Mouse (Mus musculus): Measurements from ENCODE around the gene Slc29a2.
A peak's percentile ranks its signal among the peaks of the same experiment; 100 is the strongest.

The Slc29a2 gene

DNA sequence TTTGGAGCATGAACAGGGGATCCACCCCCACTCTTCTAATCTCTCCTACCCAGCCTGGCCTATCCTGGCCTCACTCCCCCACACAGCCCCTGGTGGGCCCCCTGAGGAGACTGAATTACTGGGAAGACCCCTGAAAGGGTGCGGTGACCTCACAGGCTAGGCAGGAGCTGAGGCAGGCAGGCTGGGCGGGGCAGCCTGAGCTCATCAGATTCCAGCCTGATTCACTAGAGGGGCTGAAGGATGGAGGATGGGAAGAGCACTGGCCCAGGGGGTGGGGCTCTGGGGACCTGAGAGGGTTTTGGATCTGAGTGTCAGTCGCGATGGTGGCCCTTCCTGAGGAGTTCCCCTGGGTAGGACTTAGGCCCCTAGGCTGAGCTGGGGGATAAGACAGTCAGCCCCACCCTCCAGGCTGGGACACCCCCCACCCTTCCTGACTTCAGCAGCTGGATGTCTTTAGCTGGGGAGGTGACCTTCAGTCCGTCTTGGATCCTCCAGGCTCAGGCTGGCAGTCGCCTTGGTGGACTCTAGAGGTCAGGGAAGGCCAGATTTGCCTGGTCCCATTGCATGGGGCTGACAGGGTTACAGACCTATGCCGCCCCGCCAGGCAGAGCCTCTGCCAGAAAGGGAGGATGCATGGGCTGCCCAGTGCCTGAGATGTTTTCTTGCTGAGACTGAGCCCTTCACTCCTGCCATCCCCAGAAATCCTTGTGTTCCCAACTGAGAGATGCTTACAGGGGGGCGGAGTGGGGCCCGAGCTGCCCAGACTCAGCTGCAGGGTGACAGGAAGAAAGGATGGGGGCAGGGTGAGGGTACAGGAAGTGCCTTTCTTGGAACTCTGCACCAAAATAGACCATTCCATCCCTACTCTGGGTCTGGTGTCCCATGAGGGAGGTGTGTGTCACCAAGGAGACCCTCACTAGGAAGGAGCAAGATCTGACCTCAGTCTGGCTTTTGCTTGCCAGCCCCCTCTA is 35.4 kb downstream of the Slc29a2 start:
- DNase-seq (ENCODE audit: extremely low read depth, low read depth): no peak

DNA sequence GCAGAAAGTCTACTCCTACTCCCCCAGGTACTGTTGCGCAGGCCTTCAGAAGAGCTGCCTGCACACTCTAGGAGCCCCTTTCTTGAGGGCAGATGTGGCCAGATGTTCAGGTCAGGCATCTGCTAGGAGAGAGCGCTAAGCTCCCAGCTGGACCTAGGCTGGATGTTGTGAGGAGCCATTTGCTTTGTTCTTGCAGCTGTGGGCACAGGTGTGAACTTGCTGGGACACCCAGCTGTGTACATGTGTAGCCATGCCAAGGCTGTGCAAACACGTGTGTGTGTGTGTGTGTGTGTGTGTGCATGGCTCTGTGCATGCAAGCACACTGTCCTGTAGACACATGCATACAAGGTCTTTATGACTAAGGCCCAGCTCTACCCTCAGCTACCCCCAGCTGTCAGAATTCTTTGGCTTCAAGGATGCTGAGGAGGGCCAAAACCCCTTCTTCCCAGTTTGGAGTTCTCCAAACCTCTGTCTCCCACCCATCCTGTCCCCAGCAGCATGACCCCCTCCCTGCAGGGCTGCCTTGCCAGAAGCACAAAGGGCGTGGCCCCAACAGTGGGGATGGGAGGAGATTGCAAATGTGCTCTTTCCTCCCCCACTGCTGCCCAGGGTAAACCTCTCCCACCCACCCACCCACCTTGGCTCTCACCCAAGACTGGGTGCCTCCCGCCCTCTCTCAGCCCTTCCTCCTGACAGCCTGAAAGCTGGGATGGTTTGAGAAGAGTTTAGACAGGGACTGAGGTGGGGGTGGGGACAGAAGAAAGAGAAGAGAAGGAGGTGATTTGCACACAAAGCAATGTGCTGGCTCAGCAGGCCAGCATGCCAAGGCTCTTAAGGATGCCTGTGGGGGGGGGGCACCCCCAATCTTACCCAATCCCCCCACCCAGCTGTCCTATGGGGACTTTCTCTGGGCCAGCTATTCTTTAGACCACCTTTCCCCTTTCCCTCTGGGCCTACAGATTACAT is 37.0 kb downstream of the Slc29a2 start:
- DNase-seq (ENCODE audit: extremely low read depth, low read depth): no peak

DNA sequence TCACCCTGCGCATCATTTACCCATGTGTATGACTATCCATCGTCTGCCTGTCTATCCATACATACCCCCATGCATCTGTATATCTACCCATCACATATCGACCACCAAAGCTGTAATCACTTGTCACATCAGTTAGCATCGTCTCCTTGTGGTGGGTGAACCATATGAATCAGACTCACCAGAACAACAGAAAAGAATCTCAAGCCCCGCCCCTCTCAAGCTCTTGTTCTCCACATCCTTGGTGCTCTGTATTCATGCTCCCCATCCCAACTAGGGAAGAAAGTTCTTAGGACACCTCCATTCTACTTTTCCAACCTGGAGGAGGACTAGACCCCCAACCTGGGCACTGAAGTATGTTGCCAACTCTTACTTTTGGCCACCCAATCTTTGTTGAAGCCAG is 38.4 kb downstream of the Slc29a2 start:
- DNase-seq (ENCODE audit: extremely low read depth, low read depth): no peak

DNA sequence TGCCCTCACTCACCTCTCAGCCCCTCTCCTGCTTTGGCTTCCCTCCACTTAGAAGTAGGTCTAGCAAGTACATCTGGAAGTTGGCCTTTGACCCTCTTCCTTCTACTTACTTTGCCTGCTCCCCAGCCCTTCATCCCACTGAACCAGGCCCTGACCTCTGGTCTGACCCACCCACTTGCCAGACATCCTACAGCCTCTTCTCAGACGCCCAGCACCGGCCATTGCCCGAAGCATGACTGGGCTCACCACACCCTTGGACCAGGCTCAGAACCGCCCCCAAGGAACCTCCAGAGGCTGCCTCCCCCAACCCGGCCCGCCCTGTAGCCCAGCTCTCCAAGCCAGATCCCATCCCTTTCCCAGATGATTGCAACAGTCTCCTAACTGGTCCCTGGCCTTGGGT is 38.8 kb downstream of the Slc29a2 start:
- no peak for DNase-seq (ENCODE audit: extremely low read depth, low read depth)

DNA sequence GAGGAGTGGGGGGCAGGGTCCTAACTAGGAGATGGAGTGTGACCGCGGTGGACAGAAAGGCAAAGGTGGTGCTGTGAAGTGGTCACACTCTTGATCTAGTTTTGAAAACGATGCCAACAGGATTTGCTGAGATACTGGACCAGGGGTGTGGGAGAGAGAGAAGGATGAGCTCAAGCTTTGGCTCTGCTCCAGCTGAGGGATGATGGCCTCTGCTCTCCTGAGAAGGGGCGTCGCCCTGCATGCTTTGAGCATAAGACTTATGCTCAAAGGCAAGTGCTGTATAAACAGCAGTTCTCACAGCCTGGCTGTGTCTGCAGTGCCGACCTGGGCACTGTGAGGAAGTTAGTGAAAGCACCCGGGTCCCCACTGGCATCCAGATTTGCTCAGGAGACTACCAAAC is 41.4 kb downstream of the Slc29a2 start:
- DNase-seq (ENCODE audit: extremely low read depth, low read depth): no peak

DNA sequence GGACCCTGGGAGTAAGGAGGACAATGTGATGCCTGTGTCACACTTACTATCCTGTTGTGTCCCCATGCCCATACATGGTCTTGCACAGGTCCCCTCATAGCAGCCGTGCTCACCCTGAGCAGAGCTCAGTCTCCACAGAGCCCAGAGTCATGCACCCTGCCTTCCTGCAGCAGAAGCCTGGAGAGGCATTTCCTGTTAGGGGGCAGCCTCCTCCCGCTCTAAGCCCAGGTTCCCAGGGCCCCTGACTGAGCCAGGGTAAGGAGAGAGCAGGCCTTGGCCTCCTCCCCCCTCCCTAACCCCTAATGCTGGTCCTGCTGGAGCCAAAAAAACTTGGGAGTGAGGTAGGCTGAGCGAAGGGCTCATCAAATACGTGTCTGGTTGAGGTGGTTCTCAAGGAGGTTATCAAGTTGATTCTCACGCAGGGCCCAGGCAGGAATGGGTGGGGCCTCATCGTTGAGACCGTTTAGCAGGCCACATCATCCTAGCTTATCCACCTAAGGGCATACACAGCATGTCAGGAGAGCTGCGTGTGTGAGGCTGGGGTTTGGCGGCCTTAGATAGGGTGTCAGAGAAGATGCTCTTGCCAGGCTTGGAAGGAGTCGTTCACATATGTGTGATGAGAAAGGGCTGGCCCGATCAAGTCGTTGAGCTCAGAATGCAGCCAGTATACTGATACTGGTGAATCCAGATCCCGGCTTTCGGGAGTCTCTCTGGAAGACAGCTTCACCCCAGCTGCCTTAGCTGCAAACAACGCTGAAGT is 43.6 kb downstream of the Slc29a2 start:
- DNase-seq (ENCODE audit: extremely low read depth, low read depth): peak; percentile 66

DNA sequence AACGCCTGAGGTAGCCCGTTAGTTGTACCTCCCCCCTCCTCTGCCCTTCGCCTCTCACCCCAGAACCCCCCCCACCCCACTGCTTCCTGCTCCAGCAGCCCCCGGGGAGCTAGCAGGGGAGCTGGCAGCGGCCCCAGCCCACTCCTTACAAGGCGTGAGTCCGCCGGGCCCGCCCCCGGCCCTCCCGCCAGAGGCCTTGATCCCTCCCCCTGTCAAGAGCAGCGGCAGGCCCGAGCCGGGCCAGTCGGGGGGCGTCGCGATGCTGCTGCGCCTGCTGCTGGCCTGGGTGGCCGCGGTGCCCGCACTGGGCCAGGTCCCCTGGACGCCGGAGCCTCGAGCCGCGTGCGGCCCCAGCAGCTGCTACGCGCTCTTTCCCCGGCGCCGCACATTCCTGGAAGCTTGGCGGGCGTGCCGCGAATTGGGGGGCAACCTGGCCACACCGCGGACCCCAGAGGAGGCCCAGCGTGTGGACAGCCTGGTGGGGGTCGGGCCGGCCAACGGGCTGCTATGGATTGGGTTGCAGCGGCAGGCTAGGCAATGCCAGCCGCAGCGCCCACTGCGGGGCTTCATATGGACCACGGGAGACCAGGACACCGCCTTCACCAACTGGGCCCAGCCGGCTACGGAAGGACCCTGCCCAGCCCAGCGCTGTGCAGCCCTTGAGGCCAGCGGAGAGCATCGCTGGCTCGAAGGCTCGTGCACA is 44.4 kb downstream of the Slc29a2 start, which contains the start of gene Cd248:
Cd248 (plus strand) TSS at position 212 of the 703 bp plus-strand sequence.
- no peak for DNase-seq (ENCODE audit: extremely low read depth, low read depth)

DNA sequence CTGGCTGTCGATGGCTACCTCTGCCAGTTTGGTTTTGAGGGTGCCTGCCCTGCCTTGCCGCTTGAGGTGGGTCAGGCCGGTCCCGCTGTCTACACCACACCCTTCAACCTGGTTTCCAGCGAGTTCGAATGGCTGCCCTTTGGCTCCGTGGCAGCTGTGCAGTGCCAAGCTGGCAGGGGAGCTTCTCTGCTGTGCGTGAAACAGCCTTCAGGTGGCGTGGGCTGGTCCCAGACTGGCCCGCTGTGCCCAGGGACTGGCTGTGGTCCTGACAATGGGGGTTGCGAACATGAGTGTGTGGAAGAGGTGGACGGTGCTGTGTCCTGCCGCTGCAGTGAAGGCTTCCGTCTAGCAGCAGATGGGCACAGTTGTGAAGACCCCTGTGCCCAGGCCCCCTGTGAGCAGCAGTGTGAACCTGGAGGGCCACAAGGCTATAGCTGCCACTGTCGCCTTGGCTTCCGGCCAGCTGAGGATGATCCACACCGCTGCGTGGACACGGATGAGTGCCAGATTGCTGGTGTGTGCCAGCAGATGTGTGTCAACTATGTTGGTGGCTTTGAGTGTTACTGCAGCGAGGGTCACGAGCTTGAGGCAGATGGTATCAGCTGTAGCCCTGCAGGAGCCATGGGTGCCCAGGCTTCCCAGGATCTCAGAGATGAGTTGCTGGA is 45.0 kb downstream of the Slc29a2 start:
- DNase-seq (ENCODE audit: extremely low read depth, low read depth): no peak

DNA sequence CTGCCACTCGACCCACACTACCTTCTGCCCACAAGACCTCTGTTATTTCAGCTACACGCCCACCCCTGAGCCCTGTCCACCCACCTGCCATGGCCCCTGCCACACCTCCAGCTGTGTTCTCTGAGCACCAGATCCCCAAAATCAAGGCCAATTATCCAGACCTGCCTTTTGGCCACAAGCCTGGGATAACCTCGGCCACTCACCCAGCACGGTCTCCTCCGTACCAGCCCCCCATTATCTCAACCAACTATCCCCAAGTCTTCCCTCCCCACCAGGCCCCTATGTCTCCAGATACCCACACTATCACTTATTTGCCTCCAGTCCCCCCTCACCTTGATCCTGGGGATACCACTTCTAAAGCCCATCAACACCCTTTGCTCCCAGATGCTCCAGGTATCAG is 45.8 kb downstream of the Slc29a2 start:
- no peak for DNase-seq (ENCODE audit: extremely low read depth, low read depth)

DNA sequence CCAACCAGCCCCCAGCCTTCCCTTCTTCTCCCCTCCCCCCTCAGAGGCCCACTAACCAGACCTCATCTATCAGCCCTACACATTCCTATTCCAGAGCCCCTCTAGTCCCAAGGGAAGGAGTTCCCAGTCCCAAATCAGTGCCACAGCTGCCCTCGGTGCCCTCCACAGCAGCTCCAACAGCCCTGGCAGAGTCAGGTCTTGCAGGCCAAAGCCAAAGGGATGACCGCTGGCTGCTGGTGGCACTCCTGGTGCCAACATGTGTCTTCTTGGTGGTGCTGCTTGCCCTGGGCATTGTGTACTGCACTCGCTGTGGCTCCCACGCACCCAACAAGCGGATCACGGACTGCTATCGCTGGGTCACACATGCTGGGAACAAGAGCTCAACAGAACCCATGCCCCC is 46.3 kb downstream of the Slc29a2 start:
- DNase-seq (ENCODE audit: extremely low read depth, low read depth): no peak

DNA sequence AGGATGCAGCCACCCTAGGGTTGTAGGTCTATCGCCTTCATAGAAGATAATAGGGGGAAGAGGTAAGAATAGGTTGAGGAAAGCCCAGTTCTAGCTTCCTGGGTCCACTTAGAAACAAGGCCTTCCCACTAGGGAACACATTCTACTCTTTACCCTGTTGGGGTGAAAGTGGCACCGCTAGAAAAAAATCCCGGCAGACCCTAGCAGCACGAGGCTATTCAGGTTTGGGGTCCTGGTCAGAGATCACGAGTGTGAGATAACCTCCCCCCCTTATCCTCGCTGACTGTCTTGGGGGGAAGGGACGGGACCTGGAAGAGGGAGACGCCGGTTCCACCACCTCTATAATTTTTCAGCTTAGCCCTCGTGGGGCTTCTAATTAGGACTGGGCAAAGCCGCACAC is 47.4 kb downstream of the Slc29a2 start:
- DNase-seq (ENCODE audit: extremely low read depth, low read depth): no peak

DNA sequence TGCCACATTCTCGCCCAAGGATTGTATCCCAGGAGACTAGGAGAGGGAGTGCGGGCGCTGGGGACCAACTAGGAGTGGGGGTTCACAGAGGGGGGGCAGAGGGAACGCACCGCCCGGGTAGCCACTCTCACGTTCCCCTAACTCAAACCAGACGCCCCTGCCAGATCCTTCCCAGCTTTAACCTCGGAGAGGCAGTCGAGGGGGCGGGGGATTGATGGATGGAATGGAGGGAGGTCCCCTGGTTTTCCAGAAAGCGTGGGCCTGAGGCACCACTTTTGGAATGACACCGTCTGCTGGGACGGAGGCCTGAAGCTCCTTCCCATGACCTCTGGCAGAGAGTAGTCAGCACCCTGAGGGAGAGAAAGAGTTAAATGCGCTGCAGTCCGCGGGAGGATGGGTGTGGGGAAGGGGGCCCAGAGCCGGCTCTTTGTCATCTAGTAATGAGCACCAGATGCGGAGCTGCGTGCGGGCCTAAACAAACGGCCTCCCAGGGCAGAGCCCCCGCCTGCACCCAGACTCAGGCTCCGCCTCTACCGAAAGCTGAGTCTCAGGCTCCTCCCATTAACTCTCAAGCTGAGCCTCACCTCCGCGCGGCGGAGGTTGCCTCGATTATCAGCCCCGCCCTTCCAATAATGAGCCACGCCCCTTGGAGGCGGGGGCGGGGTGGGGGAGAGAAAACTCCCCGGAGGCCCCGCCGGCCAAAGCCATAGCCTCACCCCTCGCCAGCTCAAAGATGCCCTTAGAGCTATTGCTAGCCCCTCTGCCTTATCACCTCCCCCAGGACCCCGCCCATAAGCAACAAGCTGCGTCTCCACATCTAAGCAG is 48.1 kb downstream of the Slc29a2 start:
- DNase-seq (ENCODE audit: extremely low read depth, low read depth): peak; percentile 69

DNA sequence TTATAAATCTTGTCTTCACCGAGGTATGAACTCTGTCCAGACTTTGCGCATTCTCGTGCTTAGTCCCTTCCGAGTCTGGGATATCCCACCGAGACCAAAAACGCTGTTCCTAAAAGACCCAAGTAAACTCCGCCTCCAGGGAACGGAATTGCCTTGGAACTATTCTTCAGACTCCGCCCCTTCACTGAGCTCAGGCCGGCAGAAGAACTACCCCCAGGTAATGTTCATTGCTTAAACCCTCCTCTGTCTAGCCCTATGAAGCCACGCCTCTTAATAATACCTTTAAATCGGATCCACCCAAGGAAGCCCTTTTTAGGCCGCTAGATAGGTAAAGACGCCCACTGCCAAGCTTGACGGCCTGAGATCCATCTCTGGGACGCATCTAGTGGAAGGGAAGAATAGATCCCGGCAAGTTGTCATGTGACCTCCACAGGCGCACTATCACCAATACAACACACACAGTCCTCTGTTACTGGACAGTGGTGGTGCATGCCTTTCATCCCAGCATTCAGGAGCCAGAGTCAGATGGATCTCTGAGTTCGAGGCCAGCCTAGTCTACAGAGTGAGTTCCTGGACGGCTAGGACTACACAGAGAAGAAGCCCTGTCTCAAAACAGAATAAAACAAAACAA is 48.8 kb downstream of the Slc29a2 start:
- DNase-seq (ENCODE audit: extremely low read depth, low read depth): peak; percentile 45

DNA sequence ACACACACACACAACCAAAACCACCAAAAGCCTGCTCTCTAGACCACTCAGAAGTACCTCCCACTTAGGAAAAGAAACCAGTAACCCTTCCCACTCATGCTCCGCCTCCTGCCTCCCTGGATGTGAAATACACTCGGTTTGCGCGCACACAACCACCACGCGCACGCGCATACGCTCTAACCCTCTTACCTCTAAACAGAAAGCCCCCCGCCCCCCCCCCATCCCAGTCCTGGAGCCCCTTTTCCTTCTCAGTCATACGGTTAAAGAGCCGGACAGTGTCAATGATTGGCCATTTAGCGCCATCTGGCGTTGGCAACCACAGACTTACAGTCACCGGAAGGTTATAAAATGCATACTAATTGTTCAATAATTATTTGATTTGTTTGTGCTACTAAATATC is 49.4 kb downstream of the Slc29a2 start:
- peak; percentile 38 for DNase-seq (ENCODE audit: extremely low read depth, low read depth)

DNA sequence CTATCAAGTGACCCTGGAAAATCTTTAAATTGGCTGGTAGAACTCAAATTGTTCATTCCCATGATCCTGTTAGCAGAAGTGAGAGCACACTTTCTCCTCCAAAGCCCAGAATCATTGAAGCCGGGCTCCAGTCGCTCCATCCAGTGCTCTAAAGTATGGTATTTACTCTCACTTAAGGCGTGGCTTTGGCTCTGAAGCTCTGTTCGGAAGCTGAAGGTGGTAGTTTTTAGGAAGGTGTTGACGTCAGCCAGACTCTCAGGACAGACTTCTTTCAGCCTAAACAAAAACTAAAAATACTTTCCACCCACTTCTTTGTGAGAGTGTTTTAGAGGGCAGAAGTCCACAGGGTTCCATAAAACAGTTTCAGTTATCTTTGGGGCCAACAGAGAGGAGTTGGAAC is 49.9 kb downstream of the Slc29a2 start:
- DNase-seq (ENCODE audit: extremely low read depth, low read depth): no peak

DNA sequence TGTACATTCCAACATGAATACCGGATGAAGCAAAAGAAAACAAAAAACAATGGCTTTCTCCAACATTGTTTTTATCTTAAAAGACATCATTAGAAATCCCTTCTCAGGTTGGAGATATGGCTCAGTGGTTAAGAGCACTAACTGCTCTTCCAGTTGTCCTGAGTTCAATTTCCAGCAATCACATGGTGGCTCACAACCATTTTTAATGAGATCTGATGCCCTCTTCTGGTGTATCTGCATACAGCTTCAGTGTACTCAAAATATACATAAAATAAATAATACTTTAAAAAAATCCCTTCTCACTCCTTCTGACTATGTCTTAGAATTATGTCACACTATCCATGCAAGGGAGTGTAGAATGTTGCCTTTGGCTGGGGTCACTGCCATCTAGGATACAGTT is 55.6 kb downstream of the Slc29a2 start:
- DNase-seq (ENCODE audit: extremely low read depth, low read depth): no peak
